Mouse (Mus musculus): ENCODE data around the gene Gpx1.

Gpx1 gene

DNA sequence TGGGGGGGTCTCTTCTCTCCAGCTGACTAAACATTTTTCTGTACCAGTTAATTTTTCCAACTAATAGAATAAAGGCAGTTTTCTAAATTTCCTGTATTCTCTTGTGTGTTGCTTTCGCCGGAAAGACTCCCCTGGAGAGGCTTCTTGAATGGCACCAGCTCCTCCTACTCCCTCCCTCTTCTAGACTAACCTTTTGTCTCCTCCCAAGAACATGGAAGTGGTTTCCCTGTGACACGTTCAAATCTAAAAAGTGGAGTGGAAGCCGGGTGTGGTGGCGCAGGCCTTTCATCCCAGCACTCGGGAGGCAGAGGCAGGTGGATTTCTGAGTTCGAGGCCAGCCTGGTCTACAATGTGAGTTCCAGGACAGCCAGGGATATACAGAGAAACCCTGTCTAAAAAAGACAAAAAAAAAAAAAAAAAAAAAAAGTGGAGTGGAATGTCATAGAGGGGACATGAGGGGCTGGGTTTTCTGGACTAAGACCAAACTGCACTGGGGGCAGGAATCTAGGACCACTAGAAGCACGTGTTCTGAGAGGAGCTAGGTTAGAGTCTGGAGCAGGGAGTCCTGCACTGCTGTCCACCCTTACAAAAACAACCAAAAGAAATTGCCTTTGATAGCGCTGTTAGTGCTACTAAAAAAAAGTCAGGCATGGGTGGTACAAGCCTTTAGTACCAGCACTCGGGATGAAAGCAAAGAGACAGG lies 704 bp upstream of the Gpx1 start:
- in situ Hi-C loops (cut with MboI; ENCODE audit: unreplicated experiment in 2 of 2) = loop anchor here in 1 of 2 experiments (25.0 kb wide), 1 partner anchor 1001 kb away; the partner anchor contains the start of genes 6430571L13Rik and Hemk1

DNA sequence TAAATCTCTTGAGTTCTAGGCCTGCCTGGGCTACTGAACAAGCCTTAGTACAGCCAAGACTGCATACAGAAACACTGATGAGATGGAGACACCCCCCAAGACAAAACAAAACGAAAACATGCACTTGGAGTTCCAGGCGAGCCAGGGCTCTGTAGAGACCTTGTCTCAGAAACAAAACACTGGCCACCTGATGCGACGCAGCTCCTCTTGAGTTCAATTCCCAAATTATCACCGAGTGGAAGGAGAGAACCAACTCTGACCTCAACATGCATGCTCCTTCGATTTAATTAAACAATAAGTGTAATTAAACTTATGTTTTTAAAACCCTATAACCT lies 185 bp upstream of the Gpx1 start:
- in situ Hi-C loops (cut with MboI; ENCODE audit: unreplicated experiment in 2 of 2) = loop anchor here in 1 of 2 experiments (25.0 kb wide), 1 partner anchor 1001 kb away; the partner anchor contains the start of genes 6430571L13Rik and Hemk1

DNA sequence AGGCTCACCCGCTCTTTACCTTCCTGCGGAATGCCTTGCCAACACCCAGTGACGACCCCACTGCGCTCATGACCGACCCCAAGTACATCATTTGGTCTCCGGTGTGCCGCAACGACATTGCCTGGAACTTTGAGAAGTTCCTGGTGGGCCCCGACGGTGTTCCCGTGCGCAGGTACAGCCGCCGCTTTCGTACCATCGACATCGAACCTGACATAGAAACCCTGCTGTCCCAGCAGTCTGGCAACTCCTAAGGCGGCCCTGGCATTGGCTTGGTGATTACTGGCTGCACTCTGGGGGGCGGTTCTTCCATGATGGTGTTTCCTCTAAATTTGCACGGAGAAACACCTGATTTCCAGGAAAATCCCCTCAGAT lies 1.2 kb downstream of the Gpx1 start:
- in situ Hi-C loops (cut with MboI; ENCODE audit: unreplicated experiment in 2 of 2) = loop anchor here in 1 of 2 experiments (5.0 to 25.0 kb wide), 2 partner anchors 33 to 1003 kb away; partner anchors contain the start of genes 6430571L13Rik, Hemk1, Rhoa and Tcta

DNA sequence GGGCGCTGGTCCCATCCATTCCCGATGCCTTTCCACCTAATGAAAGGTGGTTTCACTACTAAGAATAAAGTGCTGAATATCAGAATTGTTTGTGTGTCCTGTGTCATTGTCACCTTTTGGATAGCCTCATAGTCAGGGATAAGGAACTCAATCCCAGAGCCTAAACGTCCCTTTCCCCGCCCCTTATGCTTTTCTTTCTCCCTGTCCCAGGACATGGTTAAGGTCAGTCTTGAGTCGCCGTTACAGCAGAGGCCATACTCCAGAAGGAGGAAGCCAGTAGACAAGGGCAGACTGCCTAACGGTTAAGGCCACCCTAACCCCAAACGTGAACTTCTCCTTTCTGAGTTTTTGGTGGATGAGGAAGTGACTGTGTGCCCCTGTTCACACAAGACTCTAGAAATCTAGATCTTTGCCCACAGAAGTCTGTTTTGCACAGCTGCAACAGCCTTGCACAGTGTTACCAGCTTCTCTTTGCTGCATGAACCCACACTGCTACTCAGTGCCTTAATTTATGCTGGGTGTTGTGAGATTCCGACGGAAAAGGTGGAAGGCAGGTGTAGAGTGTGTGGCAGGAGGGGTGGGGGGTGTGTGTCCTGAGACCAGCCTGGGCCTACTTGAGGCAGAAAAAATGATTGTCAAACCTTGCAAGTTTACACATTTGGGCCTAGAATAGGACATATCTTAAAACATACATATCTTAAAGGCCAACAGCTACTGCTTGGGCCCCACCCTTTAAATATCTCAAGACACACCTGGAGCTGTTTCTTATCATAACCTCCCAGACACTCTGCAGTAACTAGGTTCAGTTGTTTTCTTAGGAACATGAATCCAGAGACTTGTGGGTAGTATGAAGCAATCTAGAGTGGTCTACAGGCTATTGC lies 1.8 kb downstream of the Gpx1 start:
- in situ Hi-C loops (cut with MboI; ENCODE audit: unreplicated experiment in 2 of 2) = loop anchor here in 1 of 2 experiments (5.0 to 25.0 kb wide), 2 partner anchors 33 to 1003 kb away; partner anchors contain the start of genes 6430571L13Rik, Hemk1, Rhoa and Tcta

DNA sequence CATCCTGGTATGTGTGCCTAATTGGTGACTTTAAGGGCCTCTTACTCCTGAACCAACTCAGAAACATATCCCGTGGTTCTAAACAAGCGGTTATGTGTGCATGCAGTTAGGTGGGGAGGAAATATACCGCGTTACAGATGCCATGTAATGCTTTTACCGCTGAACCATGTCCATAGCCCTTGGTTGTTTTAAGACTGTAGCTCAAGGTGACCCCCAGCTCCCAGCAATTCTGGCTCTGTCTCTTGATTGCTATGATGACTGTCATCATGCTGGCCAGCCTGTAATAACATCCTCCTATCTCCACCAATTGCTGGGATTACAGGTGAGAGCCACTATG lies 2.4 kb downstream of the Gpx1 start:
- in situ Hi-C loops (cut with MboI; ENCODE audit: unreplicated experiment in 2 of 2) = loop anchor here in 1 of 2 experiments (5.0 to 25.0 kb wide), 2 partner anchors 34 to 1004 kb away; partner anchors contain the start of genes 6430571L13Rik, Hemk1, Rhoa and Tcta

DNA sequence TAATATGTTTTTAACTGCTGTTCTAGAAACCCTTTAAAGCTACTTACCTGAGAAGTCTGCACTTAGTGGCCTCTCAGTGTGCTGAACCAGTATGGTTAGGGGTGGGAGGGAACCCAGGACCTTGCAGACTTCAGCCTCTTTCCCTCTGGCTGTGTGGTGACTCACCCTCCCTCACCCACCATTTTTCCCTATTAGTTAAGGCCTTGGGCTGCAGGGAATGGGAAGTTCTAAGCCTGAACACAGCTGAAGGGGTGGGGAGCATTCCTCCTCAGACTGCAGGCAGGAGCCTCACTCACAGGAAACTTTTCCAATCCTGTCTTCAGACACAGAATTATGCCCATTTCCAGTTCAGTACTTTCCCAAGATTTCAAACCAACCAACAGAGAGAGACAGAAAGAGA lies 3.1 kb downstream of the Gpx1 start:
- in situ Hi-C loops (cut with MboI; ENCODE audit: unreplicated experiment in 2 of 2) = loop anchor here in 1 of 2 experiments (5.0 to 25.0 kb wide), 2 partner anchors 34 to 1004 kb away; partner anchors contain the start of genes 6430571L13Rik, Hemk1, Rhoa and Tcta

DNA sequence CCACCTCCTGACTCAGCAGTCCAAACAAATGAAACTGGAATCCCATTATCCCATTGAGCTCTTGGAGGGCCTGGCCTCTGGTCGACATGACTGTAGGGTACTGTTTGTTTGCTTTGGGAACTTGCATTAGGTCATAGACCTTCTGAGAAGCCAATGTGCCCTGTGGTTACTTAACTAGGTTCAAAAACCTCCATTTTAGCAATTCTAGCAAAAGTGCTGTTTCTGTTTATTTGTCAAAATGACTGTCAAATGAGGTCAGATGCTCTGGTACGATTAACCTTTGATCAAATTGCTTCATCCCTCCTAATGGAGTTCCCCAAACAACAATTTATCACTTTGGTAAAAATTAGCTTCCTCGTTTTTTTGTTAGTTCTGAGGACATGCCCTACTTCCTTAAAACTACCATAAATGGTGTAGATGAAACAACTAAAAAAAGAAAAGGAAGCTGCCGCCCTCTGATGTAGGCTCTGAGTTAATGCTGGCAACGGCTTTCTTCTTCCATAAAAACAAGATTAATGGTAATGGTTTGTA lies 3.7 kb downstream of the Gpx1 start:
- in situ Hi-C loops (cut with MboI; ENCODE audit: unreplicated experiment in 2 of 2) = loop anchor here in 1 of 2 experiments (5.0 to 25.0 kb wide), 2 partner anchors 35 to 1005 kb away; partner anchors contain the start of genes 6430571L13Rik, Hemk1, Rhoa and Tcta

DNA sequence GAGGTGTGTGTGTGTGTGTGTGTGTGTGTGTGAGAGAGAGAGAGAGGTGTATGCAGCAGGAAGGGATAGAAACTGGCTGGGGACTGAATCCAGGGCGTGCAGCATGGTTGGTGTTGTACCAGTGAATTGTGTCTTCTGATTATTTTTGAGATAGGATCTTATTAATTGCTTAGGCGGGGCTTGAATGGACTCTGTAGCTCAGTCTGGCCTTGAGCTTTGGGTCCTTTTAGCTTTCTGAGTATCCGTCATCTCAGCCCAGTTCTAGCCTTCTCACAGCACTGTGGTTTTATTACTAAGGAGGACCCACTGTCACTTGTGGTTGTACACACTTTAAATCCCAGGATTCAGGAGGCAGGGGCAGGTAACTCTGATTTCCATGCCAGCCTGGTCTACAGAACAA lies 4.6 kb downstream of the Gpx1 start:
- in situ Hi-C loops (cut with MboI; ENCODE audit: unreplicated experiment in 2 of 2) = loop anchor here in 1 of 2 experiments (5.0 to 25.0 kb wide), 2 partner anchors 36 to 1006 kb away; partner anchors contain the start of genes 6430571L13Rik, Hemk1, Rhoa and Tcta

DNA sequence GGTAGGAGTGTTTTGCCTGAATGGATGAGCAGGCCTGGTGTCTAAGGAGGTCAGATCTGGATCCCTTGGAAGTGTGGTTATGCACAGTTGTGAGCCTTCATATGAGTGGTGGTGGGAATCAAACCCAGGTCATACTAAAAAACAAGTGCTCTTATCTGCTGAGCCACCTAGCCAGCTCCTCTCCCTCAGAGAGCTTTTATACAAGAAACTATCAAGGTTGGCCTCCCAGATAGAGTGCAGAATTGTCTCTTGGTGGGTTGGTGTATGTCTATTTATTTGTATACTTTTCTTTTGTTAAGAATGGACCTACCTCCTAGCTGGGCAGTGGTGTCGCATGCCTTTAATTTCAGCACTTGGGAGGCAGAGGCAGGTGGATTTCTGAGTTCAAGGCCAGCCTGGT lies 5.1 kb downstream of the Gpx1 start:
- in situ Hi-C loops (cut with MboI; ENCODE audit: unreplicated experiment in 2 of 2) = loop anchor here in 1 of 2 experiments (5.0 to 25.0 kb wide), 2 partner anchors 37 to 1007 kb away; partner anchors contain the start of genes 6430571L13Rik, Hemk1, Rhoa and Tcta

DNA sequence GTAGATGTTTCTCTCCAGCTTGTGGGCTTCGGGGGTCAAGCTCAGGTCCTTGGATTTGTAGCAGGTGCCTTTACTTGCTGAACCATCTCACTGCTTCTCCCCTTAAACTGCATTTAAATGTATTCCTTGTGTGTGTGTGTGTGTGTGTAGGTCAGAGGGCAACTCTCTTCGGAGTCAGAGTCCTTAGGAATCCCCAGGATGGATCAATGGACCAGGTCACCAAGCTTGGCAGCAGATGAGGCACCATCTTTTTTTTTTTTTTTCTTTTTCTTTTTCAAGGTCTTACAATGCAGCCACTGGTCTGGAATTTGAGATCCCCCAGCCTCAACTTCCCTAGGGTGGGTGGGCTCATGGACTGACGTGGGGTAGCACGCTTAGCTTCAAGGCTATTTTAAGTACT lies 5.8 kb downstream of the Gpx1 start:
- in situ Hi-C loops (cut with MboI; ENCODE audit: unreplicated experiment in 2 of 2) = loop anchor here in 1 of 2 experiments (5.0 to 25.0 kb wide), 2 partner anchors 37 to 1007 kb away; partner anchors contain the start of genes 6430571L13Rik, Hemk1, Rhoa and Tcta

DNA sequence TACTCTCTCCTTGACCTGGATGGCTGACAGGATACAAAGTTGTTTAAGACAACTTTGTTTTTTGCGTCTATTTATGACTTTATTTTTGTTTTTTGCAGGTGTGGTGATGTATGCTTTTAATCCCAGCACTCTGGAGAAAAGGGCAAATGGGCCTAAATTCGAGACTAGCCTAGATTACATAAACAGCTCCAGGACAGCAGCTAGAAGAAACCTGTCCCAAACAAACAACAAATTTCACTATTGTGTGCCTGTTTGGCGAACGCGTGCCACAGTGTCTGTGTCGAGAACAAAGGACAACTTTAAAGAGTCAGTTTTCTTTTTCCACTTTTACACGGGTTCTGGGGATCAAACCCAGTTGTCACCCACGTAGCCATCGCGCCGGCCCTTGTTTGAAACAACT lies 8.3 kb downstream of the Gpx1 start:
- in situ Hi-C loops (cut with MboI; ENCODE audit: unreplicated experiment in 2 of 2) = loop anchor here (5.0 to 25.0 kb wide), 2 partner anchors 40 to 1010 kb away; partner anchors contain the start of genes 6430571L13Rik (in 1 of the 2), Hemk1 (in 1 of the 2), Rhoa (in 1 of the 2) and Tcta (in 1 of the 2)

DNA sequence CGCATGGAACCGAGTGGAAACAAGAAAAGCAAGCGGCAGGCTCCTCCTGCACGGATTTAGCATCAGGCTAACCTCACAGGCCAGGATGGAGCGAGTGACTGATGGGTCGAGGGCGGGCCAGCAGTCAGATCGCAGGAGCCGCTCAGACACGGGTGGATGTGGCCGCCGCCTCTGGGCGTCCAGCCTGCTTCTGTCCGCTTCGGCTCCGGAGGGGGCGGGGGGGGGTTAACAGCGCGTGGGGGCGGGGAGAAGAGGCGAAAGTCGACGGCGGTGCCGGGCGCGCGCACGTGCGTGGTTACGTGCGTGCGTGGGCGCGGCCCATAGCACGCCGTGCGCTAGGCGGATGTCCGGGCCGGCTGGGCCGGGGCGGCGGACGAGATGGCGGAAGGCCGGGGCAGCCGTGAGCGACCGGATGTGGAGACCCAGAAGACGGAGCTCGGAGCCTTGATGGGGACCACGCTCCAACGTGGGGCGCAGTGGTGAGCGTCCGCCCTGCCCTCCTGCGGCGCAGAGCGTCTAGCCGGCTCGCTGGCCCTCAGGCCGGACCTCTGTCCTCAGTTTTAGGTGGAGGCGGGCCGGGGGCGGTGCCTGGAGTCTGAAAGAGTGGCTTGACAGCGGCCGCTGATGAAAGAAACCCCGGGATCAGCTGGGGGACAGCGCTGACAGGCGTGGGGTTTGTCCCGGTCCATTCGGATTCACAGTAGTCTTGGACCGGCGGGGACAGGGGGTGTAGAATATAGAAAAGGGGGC lies 9.0 kb downstream of the Gpx1 start, which contains the start of gene Usp4:
TSS of gene Usp4 (plus strand) at position 314 of the 750 bp plus-strand sequence.
- in situ Hi-C loops (cut with MboI; ENCODE audit: unreplicated experiment in 2 of 2) = loop anchor here (5.0 to 25.0 kb wide), 2 partner anchors 40 to 1010 kb away; partner anchors contain the start of genes 6430571L13Rik (in 1 of the 2), Hemk1 (in 1 of the 2), Rhoa (in 1 of the 2) and Tcta (in 1 of the 2)

DNA sequence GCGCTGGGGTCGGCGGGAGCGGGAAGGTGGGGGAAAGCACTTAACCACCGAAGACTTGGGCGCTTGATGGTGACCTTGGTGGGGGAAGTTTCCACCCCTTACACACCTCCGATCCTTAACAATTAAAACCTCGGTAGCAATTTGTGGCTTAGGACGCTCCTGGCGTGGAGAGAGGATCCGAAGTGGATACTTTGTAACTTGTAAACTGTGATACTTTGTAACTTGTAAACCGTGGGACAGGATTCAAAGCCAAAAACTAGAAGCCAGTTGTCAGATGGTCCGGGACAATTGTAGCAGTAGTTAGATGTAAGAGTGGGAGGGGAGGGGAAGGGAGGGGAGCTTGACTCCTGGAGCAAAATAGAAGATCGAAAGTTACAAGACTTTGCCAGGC lies 9.6 kb downstream of the Gpx1 start:
- in situ Hi-C loops (cut with MboI; ENCODE audit: unreplicated experiment in 2 of 2) = loop anchor here (5.0 to 25.0 kb wide), 2 partner anchors 41 to 1011 kb away; partner anchors contain the start of genes 6430571L13Rik (in 1 of the 2), Hemk1 (in 1 of the 2), Rhoa (in 1 of the 2) and Tcta (in 1 of the 2)

DNA sequence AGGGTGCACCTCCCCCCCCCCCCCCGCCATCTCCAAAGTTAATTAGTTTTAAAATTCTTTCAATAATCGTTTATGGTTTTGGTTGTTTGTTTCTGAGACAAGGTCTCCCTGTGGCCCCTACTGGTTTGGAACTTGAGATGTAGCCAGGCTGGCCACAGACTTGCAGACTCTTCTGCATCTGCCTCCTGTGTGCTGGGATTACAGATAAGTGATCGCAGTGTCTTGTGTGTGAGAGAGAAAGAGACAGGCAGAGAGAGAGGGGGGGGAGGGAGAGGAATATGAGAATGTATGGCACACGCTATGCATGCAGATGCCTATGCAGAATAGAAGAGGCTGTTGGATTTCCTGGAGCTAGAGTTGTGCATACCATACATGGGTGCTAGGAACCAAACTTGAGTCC lies 11.0 kb downstream of the Gpx1 start:
- in situ Hi-C loops (cut with MboI; ENCODE audit: unreplicated experiment in 2 of 2) = loop anchor here (5.0 to 25.0 kb wide), 4 partner anchors 42 to 1838 kb away; partner anchors contain the start of genes 6430571L13Rik (in 1 of the 2), Hemk1 (in 1 of the 2), Rbm5 (in 1 of the 2) and Rhoa (in 1 of the 2)

DNA sequence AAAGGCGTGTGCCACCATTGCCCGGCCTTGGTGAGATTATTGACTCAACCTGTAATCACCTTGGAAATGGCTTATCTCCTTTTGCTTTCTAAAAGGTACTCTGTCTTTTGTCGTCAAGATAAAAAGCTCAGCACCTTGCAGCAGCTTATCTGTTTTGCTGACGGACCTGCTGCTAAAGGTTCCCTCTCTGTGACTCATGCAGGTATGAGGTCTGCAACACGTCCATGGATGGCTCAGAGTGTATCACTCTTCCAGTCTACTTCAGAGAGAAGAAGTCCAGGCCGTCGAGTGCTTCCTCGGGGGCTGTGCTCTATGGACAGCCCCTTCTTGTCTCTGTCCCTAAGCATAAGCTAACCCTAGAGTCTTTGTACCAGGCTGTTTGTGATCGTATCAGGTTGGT lies 39.5 kb downstream of the Gpx1 start:
- in situ Hi-C loops (cut with MboI; ENCODE audit: unreplicated experiment in 2 of 2) = no loop called here

DNA sequence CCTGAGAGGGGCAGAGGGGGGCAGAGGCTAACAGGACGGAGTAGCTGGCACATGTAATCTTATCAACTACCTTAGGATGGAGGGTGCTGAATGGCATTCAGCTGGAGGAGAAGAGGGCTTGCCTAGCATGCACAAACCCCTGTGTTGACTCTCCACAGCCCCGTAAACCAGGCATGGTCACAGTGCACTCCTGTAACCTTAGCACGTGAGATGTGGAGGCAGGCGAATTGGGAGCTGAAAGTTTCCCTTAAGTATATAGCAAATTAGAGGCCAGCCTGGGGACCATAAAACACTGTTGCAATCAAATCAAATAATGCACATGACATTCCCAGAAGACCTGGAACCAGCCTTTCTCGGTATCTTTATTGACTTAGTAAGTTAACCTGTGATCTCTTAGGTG lies 40.0 kb downstream of the Gpx1 start:
- in situ Hi-C loops (cut with MboI; ENCODE audit: unreplicated experiment in 2 of 2) = no loop called here

DNA sequence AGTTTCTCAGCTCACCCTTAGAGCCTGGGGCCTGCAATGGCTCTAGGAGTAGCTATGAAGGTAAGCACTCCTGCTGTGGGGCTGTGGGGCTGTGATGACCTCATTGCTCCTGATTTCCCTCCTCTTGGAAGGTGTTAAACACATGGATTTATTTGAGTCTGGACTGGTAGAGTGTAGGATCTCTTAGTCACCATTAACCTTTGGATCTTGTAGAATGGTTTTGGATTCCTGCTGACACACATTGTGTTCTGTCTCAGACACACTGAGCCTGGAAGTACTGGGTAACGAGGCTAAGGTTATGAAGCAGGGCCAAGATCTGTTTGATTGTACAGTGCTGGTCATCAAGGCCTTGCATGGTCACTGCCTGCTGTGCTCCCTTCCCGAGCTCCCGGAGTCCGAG lies 40.6 kb downstream of the Gpx1 start:
- in situ Hi-C loops (cut with MboI; ENCODE audit: unreplicated experiment in 2 of 2) = no loop called here

DNA sequence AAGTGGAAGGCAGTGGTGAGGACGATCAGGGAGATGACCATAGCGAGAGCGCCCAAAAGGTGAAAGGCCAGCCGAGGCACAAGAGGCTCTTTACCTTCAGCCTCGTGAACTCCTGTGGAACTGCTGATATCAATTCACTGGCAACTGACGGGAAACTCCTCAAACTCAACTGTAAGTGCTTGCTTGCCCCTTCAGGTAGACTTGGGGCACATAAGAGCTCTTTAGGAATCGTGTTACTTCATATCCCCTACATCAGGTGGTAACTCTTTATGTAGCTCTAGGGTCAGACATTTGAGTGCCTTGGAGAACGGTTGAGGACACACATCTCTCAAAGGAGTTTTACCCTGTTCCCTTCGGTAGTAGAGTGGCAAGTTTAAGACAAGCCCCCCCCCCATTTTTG lies 42.7 kb downstream of the Gpx1 start:
- in situ Hi-C loops (cut with MboI; ENCODE audit: unreplicated experiment in 2 of 2) = loop anchor here in 1 of 2 experiments (10.0 kb wide), 1 partner anchor 163 kb away; no protein-coding TSS in a partner anchor

DNA sequence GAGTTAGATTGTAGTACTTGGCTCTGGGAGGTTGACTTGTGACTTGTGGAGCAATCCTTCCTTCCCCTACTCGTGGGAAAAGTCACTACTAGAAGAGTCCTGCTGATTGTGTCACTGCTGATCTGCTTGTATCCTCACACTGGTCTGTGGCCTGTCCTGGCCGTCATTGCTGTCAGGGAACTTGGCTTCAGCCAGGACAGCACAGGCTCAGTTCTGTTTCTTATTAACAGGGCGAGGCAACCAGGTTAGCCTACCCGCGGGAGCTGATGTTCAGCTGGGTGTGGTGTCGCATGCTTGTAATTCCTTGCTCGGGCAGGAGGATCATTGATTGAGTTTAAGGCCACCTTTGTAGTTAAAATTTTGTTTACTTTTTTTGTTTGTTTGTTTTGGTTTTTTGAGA lies 46.3 kb downstream of the Gpx1 start:
- in situ Hi-C loops (cut with MboI; ENCODE audit: unreplicated experiment in 2 of 2) = loop anchor here in 1 of 2 experiments (10.0 kb wide), 1 partner anchor 160 kb away; no protein-coding TSS in a partner anchor
